Mouse (Mus musculus): Measurements from ENCODE around the gene Rilp. TPM values are rescaled to one million over a fixed set of nuclear protein-coding genes. Genes with fewer than 3 reads are reported as not detected.

Gene Rilp
- polyA plus RNA-seq (2015; fragmentation: Nextera tagmentation; extraction: Ambion mirVana) = 1.2 and 1.3 TPM in 2 replicates

DNA sequence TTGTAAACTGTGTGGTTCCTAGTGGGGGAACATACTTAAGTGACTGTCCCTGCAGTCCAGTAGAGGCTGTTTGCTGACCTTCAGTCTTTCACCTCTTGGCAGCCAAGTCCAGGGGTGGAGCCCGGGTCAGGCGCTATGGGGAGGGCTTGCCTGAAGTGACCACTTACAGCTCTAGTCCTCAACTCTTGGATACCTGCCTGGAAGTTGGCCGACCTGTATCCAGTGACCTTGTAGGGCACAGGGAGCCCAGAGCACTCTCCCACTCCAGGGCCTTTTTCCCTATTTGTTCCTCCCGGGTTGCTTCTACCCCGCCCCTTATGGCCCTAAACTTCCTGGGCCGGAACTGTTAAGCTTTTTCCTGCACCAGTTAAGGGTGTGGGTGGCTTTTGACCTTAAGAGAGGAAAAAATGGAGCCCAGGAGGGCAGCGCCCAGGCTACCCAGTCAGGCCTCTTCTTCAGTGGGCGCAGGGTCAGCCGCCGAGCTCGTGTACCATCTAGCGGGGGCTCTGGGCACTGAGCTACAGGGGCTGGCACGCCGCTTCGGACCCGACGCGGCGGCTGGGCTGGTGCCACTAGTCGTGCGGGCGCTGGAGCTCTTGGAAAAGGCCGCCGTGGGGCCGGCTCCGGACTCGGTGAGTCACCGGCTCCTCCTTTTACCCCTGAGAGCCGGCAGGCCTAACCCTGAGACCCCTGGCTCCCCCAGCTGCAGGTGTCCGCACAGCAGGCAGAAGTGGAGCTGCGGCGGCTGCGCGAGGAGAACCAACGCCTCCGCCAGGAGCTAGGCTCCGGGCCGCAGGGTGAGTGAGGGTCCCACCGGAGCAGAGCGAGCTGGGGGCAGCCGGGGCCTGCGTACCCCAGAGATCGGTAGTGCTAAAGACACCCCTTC, at the start of gene Rilp:
TSS of gene Rilp (plus strand) at position 354 of the 886 bp plus-strand sequence.
- H3K4me2 ChIP-seq (ENCODE audit: low read length) = peak within 1 kb of the TSS; percentile 95
- H3K9ac ChIP-seq (replicated peaks; ENCODE audit: low read depth, low read length) = peak within 1 kb of the TSS; percentile 68
- H3K4me1 ChIP-seq (replicated peaks; ENCODE audit: control insufficient read depth, insufficient read depth, low read length) = peaks cover 15% of the 10 kb centered on the region
- peak within 1 kb of the TSS; percentile 74 for H3K27ac ChIP-seq (ENCODE audit: low read length)
- peaks cover 31% of the 10 kb centered on the region for H3K36me3 ChIP-seq (ENCODE audit: control insufficient read depth, insufficient read depth)
- 2% methylated on average over 42 of the region's 43 CpGs for WGBS
- H3K4me3 ChIP-seq (replicated peaks; ENCODE audit: low read length) = peak within 1 kb of the TSS; percentile 58
- H3K9me3 ChIP-seq (ENCODE audit: control insufficient read depth, low read length) = no peaks in the 10 kb centered on the region
- peak; percentile 74 for ATAC-seq
- H3K27me3 ChIP-seq (replicated peaks; ENCODE audit: control insufficient read depth, insufficient read depth, low read length) = no peaks in the 10 kb centered on the region

DNA sequence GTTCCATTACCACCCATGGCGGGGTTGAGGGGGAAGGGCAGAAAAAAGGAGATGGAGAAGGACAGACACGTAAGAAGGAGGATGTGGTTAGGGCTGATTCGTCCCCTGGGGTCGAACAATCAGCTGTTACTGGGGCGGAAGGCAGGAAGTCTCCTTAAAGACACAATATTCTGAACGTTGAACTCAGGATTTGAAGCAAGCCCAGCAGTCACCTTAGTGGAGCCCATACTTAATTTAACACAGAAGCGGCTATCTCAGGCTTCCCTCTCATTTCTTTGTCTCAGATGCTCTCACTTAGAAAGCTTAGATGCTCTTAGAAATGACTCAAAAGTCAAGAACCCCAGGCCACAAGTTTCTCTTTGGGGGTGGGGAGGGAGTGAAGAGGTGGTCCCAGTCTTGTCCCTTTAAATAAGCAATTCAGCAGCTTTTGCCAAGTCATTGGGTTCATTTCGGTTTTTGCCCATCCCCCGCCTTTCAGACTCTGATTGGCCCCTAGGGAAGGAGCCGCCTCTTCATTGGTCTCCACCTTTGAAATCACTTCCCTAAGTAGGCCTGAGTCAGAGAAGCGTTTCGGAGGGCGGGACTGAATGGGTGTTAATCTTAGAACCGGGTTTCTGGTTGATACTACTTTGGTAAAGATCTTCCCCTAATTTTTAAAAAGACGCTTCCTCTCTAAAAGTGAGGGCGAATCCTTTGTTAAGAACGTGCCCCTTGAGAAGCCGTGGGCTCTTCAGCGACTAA, 49.6 kb upstream of the Rilp start:
- 1% methylated on average over 19 of the region's 19 CpGs for WGBS
- Histone ChIP-seq H3K9ac (replicated peaks; ENCODE audit: low read depth, low read length) (peak overlapping the region; percentile 52), H3K4me1 (replicated peaks; ENCODE audit: control insufficient read depth, insufficient read depth, low read length) (peaks cover 21% of the 10 kb centered on the region), H3K4me3 (replicated peaks; ENCODE audit: low read length) (peak overlapping the region; percentile 73), H3K27ac (ENCODE audit: low read length) (peak overlapping the region; percentile 87), H3K9me3 (ENCODE audit: control insufficient read depth, low read length) (no peaks in the 10 kb centered on the region), H3K36me3 (ENCODE audit: control insufficient read depth, insufficient read depth) (peaks cover 2% of the 10 kb centered on the region; the same call in 1 of the 2 replicates), H3K4me2 (ENCODE audit: low read length) (peak overlapping the region; percentile 92), H3K27me3 (replicated peaks; ENCODE audit: control insufficient read depth, insufficient read depth, low read length) (0 out of 2 replicates have a peak, but pooled peaks cover 4% of the 10 kb centered on the region)
- ATAC-seq = peak; percentile 49

DNA sequence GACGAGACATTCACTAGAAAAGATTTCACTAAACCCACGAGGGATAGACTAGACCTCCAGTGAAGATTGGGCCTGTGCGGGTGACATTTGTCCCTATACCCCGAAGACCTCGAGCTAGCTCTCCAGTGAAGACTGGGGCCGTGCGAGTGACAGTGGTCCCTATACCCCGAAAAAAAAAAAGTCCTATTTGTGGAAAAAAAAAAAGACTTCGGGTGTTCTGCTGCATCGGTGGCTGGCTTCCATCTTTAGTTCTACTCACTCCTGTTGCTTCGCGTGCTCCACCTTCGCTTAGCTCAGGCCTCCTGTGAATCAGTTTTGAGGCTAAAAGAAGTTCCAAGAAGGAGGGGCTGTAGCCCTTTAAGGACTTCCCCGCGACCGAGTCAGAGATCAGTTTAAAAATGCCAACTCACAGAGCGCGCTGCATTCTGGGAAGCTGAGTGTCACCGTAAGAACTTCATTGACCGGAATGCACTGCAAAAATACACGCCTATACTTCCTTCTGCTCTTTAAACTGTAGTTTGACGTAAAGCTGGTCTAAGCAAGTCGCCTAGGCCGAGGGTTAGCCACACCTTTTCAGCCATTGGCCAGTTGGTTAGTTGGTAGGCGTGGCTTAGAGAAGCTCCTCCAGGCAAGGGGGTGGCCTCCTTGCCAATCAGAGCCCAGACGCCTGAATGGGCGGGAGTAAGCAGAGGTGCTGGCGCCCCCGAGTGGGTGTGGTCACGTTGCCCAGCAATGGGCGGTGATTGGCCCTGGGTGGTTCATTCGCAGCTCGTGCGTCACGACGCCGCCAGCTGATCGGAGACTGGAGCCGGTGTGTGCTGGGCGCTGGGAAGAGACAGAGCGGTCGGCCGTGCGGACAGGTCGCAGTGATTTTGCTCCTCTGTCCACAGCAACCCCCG, 48.8 kb upstream of the Rilp start, which contains the start of gene Tlcd2:
TSS of gene Tlcd2 (plus strand) at position 872 of the 899 bp plus-strand sequence.
- Histone ChIP-seq H3K4me2 (ENCODE audit: low read length) (peak within 1 kb of the TSS; percentile 92), H3K27me3 (replicated peaks; ENCODE audit: control insufficient read depth, insufficient read depth, low read length) (0 out of 2 replicates have a peak, but pooled peaks cover 4% of the 10 kb centered on the region), H3K4me3 (replicated peaks; ENCODE audit: low read length) (peak within 1 kb of the TSS; percentile 73), H3K9ac (replicated peaks; ENCODE audit: low read depth, low read length) (peak within 1 kb of the TSS; percentile 62), H3K36me3 (ENCODE audit: control insufficient read depth, insufficient read depth) (peaks cover 8% of the 10 kb centered on the region), H3K4me1 (replicated peaks; ENCODE audit: control insufficient read depth, insufficient read depth, low read length) (peaks cover 21% of the 10 kb centered on the region), H3K27ac (ENCODE audit: low read length) (peak within 1 kb of the TSS; percentile 87), H3K9me3 (ENCODE audit: control insufficient read depth, low read length) (no peaks in the 10 kb centered on the region)
- under 1% methylated on average over 46 of the region's 46 CpGs for WGBS
- ATAC-seq = peak; percentile 94

GRCm38 (mm10) chr11:75461743-75462252, 48.1 kb upstream of the Rilp start:
- peak overlapping the region; percentile 78 for H3K4me2 ChIP-seq (ENCODE audit: low read length)
- H3K4me1 ChIP-seq (replicated peaks; ENCODE audit: control insufficient read depth, insufficient read depth, low read length) = peaks cover 21% of the 10 kb centered on the region
- peak overlapping the region; percentile 62 for H3K9ac ChIP-seq (replicated peaks; ENCODE audit: low read depth, low read length)
- H3K36me3 ChIP-seq (ENCODE audit: control insufficient read depth, insufficient read depth) = peaks cover 8% of the 10 kb centered on the region
- WGBS = under 1% methylated on average over 24 of the region's 30 CpGs
- peak; percentile 29 for ATAC-seq
- H3K9me3 ChIP-seq (ENCODE audit: control insufficient read depth, low read length) = peaks cover 3% of the 10 kb centered on the region
- H3K4me3 ChIP-seq (replicated peaks; ENCODE audit: low read length) = peak overlapping the region; percentile 73
- 0 out of 2 replicates have a peak, but pooled peaks cover 4% of the 10 kb centered on the region for H3K27me3 ChIP-seq (replicated peaks; ENCODE audit: control insufficient read depth, insufficient read depth, low read length)
- H3K27ac ChIP-seq (ENCODE audit: low read length) = no peak overlapping the region

DNA sequence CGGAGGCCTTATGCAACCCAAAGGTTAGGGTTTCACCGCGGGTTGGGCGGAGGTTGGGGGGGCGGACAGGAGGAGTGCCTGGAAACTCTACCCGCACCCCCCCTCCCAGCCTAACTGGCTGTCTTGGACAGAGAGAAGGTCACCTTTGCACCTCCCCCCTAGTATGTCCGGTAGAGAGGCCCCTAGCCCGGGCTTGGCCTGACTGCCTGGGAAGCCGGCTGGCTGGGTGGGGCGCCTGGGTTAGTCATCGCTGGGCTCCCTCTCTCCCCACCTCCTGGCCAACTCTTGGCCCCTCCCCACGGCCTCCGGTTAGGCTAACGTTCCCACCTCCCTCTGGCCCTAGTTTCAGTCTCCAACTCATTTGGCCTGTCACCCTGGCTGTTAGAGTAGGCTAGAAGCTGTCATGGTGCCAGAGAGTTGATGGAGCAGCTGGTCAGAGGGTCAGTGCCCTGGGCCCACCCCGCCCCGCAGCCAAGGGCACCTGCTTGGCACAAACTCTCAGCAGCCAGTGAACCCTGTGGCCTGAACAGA, 47.6 kb upstream of the Rilp start:
- H3K4me1 ChIP-seq (replicated peaks; ENCODE audit: control insufficient read depth, insufficient read depth, low read length) = peaks cover 21% of the 10 kb centered on the region
- H3K9me3 ChIP-seq (ENCODE audit: control insufficient read depth, low read length) = peaks cover 4% of the 10 kb centered on the region
- H3K9ac ChIP-seq (replicated peaks; ENCODE audit: low read depth, low read length) = peak overlapping the region; percentile 62
- H3K4me3 ChIP-seq (replicated peaks; ENCODE audit: low read length) = peak overlapping the region; percentile 73
- H3K4me2 ChIP-seq (ENCODE audit: low read length) = peak overlapping the region; percentile 78
- H3K36me3 ChIP-seq (ENCODE audit: control insufficient read depth, insufficient read depth) = peaks cover 8% of the 10 kb centered on the region
- WGBS = 7% methylated on average over 15 of the region's 16 CpGs
- ATAC-seq = no peak
- 0 out of 2 replicates have a peak, but pooled peaks cover 4% of the 10 kb centered on the region for H3K27me3 ChIP-seq (replicated peaks; ENCODE audit: control insufficient read depth, insufficient read depth, low read length)
- no peak overlapping the region for H3K27ac ChIP-seq (ENCODE audit: low read length)

- Histone ChIP-seq H3K9me3 (ENCODE audit: control insufficient read depth, low read length) (peaks cover 4% of the 10 kb centered on the region), H3K4me2 (ENCODE audit: low read length) (peak overlapping the region; percentile 78; the same call in 1 of the 2 replicates), H3K27me3 (replicated peaks; ENCODE audit: control insufficient read depth, insufficient read depth, low read length) (0 out of 2 replicates have a peak, but pooled peaks cover 4% of the 10 kb centered on the region), H3K4me3 (replicated peaks; ENCODE audit: low read length) (no peak overlapping the region), H3K4me1 (replicated peaks; ENCODE audit: control insufficient read depth, insufficient read depth, low read length) (peaks cover 22% of the 10 kb centered on the region), H3K27ac (ENCODE audit: low read length) (no peak overlapping the region), H3K36me3 (ENCODE audit: control insufficient read depth, insufficient read depth) (peaks cover 8% of the 10 kb centered on the region), H3K9ac (replicated peaks; ENCODE audit: low read depth, low read length) (no peak overlapping the region)
- no peak for ATAC-seq
- 2% methylated on average over 9 of the region's 9 CpGs for WGBS
These were observed 47.0 kb upstream of the Rilp start for GRCm38 (mm10) chr11:75462865-75463336.

DNA sequence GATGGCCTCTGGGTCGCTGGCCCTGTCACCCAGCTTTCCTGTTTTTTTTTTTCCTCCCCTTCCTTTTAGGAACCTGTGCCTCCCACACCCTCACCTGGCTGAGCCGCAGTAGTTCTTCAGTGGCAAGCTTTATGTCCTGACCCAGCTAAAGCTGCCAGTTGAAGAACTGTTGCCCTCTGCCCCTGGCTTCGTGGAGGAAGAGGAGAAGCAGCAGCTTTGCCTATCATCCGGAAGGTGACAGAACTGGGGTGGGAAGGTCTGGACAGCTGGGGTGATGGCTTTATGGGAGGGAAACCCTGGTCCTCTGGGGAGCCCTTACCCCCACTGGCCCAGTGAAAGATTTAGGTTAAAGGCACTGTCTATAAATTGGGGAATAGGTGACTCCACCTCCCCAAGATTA, 46.3 kb upstream of the Rilp start:
- no peak for ATAC-seq
- H3K4me1 ChIP-seq (replicated peaks; ENCODE audit: control insufficient read depth, insufficient read depth, low read length) = peaks cover 25% of the 10 kb centered on the region
- H3K27ac ChIP-seq (ENCODE audit: low read length) = no peak overlapping the region
- WGBS = 82% methylated on average over 4 of the region's 4 CpGs
- H3K4me2 ChIP-seq (ENCODE audit: low read length) = no peak overlapping the region
- H3K9ac ChIP-seq (replicated peaks; ENCODE audit: low read depth, low read length) = no peak overlapping the region
- no peak overlapping the region for H3K4me3 ChIP-seq (replicated peaks; ENCODE audit: low read length)
- 0 out of 2 replicates have a peak, but pooled peaks cover 4% of the 10 kb centered on the region for H3K27me3 ChIP-seq (replicated peaks; ENCODE audit: control insufficient read depth, insufficient read depth, low read length)
- peaks cover 8% of the 10 kb centered on the region for H3K36me3 ChIP-seq (ENCODE audit: control insufficient read depth, insufficient read depth)
- peaks cover 4% of the 10 kb centered on the region for H3K9me3 ChIP-seq (ENCODE audit: control insufficient read depth, low read length)

- no peak overlapping the region for H3K9ac ChIP-seq (replicated peaks; ENCODE audit: low read depth, low read length)
- ATAC-seq = no peak
- 87% methylated on average over 6 of the region's 6 CpGs for WGBS
These were observed 45.5 kb upstream of the Rilp start for GRCm38 (mm10) chr11:75464417-75464816.

More at GRCm38 (mm10) chr11:75464417-75464816, 45.5 kb upstream of the Rilp start:
- Histone ChIP-seq H3K27ac (ENCODE audit: low read length) (no peak overlapping the region), H3K36me3 (ENCODE audit: control insufficient read depth, insufficient read depth) (peaks cover 8% of the 10 kb centered on the region), H3K27me3 (replicated peaks; ENCODE audit: control insufficient read depth, insufficient read depth, low read length) (0 out of 2 replicates have a peak, but pooled peaks cover 4% of the 10 kb centered on the region), H3K4me2 (ENCODE audit: low read length) (no peak overlapping the region), H3K4me1 (replicated peaks; ENCODE audit: control insufficient read depth, insufficient read depth, low read length) (peaks cover 25% of the 10 kb centered on the region), H3K4me3 (replicated peaks; ENCODE audit: low read length) (no peak overlapping the region), H3K9me3 (ENCODE audit: control insufficient read depth, low read length) (peaks cover 4% of the 10 kb centered on the region)
